Mouse (Mus musculus): Measurements from ENCODE around the gene Ccl1.
A peak's percentile ranks its signal among the peaks of the same experiment; 100 is the strongest.

Ccl1 gene

GRCm38 (mm10) chr11:82305590-82305989, at the start of gene Ccl1:
Ccl1 (minus strand) TSS chr11:82305690.
- no peak for DNase-seq (ENCODE audit: low read depth, low spot score)

GRCm38 (mm10) chr11:82351039-82351438, 45.5 kb upstream of the Ccl1 start:
- DNase-seq (ENCODE audit: low read depth, low spot score): no peak

DNA sequence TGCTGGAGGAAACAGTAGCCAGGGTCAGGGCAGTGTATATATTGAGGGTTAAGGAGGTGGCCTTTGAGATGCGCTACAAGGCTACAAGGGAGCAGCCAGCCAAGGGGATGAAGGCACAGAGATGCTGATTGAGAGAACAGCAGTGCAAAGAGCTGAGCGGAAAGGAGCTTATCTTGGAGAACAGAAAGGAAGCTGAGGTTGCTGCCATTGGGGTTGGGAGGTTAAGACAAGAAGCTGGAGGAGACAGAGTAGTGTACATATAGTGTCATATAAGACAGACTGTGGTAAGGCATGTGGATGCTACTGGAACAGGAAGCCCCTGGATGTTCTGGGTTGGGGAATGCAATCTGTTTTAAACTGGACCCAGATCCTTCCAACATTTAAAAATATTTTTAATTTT, 35.4 kb upstream of the Ccl1 start:
- no peak for DNase-seq (ENCODE audit: low read depth, low spot score)

DNA sequence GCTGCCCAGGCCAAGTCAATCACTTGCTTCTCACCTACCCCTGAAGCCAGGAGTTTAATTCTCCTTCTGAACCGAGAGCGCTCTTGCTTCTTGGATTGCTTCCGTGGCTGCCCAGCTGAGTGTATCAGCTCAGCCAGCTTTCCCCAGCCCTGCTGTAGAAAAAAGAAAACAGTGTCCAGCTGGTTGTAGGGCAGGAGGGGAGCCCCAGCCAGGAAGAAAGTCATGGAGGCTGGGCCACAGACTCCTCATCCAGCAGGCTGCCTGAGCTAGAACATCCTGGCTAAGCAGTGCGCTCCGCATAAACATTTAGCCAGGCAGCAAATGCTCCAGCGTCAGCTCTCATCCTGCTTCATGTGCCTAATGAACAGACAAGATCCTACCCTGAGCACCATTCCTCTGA, 34.9 kb upstream of the Ccl1 start:
- no peak for DNase-seq (ENCODE audit: low read depth, low spot score)

DNA sequence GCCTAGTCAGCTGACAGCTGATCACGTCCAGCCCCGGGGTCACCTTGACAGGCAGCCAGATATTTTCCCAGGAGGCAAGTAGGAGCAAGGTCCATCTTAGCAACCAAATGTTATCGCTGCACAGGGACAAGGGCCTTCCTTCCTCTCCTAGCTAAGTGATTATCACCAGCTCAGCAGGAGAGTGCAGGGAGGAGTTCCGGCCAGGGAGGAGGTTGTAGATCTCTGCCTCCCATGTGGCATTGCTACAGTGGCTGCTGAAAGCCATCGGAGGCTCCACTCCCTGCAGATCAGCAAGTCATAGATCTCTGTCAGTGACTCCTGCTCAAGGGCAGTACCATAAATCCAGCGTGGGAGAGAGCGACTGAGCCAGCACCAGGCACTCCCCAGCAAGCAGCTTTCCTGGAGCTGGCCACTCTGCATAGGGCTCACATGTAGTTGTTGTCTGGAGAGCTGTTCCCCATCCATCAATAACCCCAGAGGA, 34.5 kb upstream of the Ccl1 start:
- DNase-seq (ENCODE audit: low read depth, low spot score): no peak

GRCm38 (mm10) chr11:82313153-82313552, 7.7 kb upstream of the Ccl1 start:
- no peak for DNase-seq (ENCODE audit: low read depth, low spot score)

GRCm38 (mm10) chr11:82310336-82311045, 5.0 kb upstream of the Ccl1 start:
- DNase-seq (ENCODE audit: low read depth, low spot score): no peak

- no peak for DNase-seq (ENCODE audit: low read depth, low spot score)
Observed at GRCm38 (mm10) chr11:82297895-82298294, 7.6 kb downstream of the Ccl1 start.

- DNase-seq (ENCODE audit: low read depth, low spot score): no peak
Observed at GRCm38 (mm10) chr11:82290841-82291240, 14.6 kb downstream of the Ccl1 start.

DNA sequence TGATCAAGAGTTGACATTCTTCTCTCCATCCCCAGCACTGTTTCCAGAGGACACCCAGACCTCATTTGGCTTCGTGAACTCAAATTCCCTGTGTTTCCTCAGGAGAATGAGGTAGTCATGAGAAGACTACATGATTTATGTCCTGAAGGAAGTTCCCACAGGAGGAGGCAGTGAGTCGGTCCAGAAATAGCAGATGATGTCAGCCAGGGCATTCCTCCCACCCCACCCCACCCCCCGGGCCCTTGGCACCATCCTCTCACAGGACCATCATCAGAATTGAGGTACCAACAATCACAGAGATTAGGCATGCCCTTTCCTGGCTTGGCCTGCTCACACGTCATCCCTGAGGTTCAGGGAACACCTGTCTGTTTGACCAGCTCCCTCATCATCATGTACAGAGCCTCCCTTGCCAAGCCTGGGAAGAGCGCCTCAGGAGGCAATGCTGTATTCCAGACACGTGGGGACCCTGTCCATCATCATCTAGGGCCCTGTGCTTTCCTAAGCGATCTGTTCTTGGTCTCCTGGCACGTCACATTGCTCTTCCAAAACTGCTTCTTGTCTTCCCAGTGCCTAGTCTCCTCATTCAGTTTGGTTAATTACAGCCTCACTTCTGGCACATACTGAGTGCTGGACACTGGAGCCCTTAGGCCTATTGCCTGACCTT, 31.2 kb downstream of the Ccl1 start:
- DNase-seq (ENCODE audit: low read depth, low spot score): no peak

GRCm38 (mm10) chr11:82259131-82259530, 46.4 kb downstream of the Ccl1 start:
- no peak for DNase-seq (ENCODE audit: low read depth, low spot score)

GRCm38 (mm10) chr11:82255601-82256000, 49.9 kb downstream of the Ccl1 start:
- no peak for DNase-seq (ENCODE audit: low read depth, low spot score)

- no peak for DNase-seq (ENCODE audit: low read depth, low spot score)
Observed at GRCm38 (mm10) chr11:82253421-82253820, 52.1 kb downstream of the Ccl1 start.

- no peak for DNase-seq (ENCODE audit: low read depth, low spot score)
Observed at GRCm38 (mm10) chr11:82251251-82251650, 54.2 kb downstream of the Ccl1 start.

DNA sequence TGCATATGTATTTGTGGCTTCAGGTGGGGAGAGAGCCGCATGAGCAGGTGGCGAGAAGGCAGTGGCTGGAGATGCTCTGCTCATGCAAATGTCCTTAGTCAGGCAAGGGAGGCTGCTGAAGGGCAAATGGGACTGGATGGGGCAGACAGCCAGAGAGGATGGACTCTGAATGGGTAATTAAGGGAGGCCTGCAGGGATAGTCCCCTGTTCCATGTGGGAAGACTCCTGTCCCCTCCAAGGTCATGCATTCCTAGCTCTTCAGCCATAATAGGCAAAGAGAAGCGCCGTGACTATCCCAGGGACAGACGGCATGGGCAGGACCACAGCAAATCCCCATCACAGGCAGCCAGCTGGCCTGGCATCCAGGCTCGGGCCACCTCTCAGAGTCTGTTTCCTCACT, 55.5 kb downstream of the Ccl1 start:
- DNase-seq (ENCODE audit: low read depth, low spot score): no peak

DNA sequence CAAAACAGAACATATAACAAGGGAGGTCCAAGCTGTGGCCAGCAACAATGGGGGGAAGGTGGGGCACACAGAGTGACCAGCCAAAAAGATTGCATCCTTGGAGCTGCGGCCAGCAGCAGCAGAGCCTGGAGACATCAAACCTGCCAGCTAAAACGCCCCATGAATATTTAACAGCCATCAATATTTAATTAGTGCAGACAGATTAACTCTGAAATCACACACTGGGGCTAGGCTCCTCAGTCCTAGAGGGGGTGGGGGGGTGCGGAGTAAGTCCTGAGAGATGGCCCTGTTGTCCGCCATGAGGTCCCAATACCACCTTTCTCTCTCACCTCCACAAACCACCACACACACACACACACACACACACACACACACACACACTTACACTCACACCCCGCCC, 68.1 kb downstream of the Ccl1 start:
- no peak for DNase-seq (ENCODE audit: low read depth, low spot score)

DNA sequence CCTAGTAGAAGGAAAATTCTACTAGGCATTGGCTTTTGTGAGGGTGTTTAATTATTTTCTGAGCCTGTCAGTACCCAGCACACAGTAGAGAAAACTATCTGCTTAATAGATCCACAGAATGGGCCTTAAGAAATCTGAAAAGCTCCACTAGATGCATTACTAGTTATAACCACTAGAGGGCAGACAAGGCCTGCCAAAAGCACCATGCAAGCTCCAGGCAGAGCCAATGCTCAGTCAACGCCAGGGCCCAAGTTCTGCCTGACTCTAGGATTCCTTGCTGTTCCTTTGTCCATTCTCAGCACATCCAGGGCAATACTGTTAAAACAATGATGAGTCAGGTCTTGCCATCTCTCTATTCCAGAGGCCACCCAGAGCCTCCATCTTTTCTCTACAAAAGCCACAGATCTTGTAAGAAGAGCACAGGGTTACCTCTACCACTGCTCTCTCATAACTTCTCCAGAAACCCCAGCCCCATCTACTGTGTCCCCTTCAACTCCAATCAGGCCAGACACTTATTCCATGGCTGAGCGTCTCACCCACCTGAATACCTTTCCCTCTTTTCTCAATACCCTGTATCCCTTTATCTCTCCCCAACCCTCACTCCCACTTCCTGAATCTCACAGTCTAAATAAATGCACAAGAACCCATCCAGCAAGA, 69.8 kb downstream of the Ccl1 start:
- peak; percentile 27 for DNase-seq (ENCODE audit: low read depth, low spot score)

DNA sequence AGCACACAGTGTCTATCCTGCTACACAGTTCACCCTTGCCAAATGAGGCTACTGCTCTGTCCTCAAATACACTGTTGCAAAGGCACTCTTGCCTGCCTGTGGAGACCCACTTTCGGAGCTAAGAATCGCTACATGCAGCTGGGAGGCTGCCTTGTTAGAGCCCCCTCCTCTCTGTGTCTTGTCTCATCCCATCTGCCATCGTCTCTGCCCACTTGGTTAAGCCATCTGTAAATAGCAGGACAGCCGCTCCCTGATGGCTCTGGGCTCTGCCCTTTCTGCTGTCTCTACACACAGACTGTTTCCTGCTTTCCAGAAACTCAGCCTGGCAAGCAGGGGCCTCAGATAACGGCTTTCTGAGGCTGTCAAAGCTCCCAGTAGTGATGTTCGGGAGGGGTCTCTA, 71.5 kb downstream of the Ccl1 start:
- no peak for DNase-seq (ENCODE audit: low read depth, low spot score)

- DNase-seq (ENCODE audit: low read depth, low spot score): no peak
Observed at GRCm38 (mm10) chr11:82226976-82227375, 78.5 kb downstream of the Ccl1 start.

DNA sequence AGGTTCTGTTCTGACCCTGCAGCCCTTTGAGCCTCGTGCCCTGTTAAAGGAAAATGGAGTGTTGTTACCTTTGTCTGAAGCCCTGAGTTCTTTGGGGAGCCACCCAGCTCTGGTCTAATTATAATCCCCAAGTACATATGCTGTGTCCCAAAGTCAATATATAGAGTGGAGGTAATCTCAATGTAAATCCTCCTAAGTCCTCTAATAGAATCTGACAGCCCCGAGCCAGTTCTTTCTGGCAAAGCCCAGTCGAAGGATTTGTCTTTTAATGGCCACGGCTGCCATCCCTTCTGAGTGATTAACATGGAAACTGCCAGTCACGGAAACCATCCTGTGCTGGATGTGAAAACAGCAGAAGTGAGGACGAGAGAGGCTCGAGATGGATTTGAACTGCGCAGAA, 79.6 kb downstream of the Ccl1 start:
- no peak for DNase-seq (ENCODE audit: low read depth, low spot score)

DNA sequence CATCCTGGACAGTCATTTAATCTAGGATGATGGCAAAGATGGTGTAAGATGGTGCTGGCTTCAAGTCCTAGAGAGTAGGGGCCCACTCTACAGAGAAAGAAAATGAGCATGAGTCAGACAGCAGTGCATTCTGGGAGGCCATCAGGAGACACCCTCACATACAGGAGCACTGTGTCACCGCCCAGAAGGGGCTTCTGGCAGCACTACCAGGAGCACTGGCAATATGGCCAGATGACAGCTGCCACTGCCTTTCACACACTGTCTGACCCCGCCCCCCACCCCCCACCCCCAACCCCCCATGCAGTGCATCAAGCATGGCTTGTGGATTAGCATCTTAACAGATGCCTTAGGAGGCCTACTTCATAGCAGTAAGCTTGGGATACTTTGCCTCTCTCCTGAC, 89.0 kb downstream of the Ccl1 start:
- DNase-seq (ENCODE audit: low read depth, low spot score): no peak

- no peak for DNase-seq (ENCODE audit: low read depth, low spot score)
Observed at GRCm38 (mm10) chr11:82214405-82214804, 91.1 kb downstream of the Ccl1 start.

DNA sequence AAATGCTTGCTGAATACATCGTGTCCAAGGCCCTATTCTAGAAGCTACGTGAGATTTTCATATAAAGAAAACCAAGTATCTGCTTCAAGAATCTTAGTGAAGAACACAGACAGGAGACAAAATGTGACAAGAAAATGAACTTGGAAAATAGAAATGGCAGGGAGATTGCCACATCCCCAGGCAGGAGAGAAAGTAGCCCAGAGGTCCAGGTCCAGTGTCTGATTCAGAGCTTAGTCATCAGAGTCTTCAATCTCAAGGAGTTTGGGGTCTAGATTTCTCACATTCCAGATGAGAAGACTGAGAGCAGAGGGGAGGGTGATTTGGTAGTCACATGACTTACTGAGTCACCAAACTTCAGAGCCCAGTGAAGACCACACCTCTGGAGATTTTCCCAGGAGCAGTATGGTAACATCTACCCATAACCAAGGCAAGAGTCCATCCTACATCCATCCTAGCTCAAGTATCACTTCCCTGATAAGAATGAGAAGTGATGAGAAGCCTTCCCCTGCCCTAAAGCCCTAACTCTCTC, 98.5 kb downstream of the Ccl1 start:
- DNase-seq (ENCODE audit: low read depth, low spot score): no peak
